Mouse (Mus musculus) CD4-positive naive resting alpha-beta T cell, adult 76 days (primary cell): ENCODE data around the gene Rarg. TPM values are rescaled to one million over a fixed set of nuclear protein-coding genes. Genes with fewer than 3 reads are reported as not detected.

ENCODE experiments used
- total RNA-seq: library from RNA; stranded (reverse); gene quantifications from one replicate; pipeline ENCODE4 v1.2.4, GENCODE M21; 2023

The Rarg gene
- total RNA-seq, result 20.6 TPM

DNA sequence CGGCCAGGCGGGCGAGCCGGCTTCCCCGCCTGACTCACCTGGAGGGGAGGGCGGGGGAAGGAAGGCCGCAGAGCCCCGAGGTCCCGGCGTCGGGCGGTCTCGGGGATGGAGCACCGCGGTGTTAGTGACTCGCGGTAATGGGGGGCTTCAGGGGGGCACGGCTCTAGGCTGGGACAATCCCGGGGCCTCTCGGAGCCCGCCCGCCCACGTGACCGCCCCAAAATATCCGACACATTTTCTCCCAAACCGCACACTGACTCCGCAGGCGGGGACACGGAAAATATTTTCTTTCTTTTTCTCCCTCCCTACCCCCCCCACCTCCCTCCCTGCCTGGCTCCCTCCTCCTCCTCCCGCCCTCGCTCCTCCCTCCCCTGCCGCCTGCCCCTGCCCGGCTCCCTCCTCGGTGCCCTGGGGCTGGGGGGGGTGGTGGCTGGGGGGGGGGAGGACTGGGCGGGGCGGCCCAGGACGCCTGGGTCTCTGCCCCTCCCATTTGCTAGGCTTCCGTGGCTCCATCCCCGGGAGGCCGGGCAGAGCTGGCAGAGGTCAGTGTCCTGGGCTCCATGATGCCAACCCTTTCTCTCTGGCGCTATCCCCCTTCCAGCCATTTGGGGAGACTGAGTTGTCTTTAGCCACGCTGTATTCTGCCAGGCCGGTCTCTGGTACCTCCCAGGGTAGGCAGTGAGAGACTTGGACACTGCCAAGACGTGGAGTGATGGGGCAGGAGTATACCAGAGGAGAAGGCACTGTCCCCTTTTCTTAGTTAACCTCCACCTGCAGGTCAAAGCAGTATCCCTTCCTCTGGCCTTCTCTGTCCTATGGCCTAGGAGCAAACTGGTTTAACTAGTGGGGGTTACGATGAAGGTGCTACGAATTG is at the start of gene Rarg:
Gene Rarg (minus strand): TSS at position 316 of the 874 bp plus-strand sequence.

DNA sequence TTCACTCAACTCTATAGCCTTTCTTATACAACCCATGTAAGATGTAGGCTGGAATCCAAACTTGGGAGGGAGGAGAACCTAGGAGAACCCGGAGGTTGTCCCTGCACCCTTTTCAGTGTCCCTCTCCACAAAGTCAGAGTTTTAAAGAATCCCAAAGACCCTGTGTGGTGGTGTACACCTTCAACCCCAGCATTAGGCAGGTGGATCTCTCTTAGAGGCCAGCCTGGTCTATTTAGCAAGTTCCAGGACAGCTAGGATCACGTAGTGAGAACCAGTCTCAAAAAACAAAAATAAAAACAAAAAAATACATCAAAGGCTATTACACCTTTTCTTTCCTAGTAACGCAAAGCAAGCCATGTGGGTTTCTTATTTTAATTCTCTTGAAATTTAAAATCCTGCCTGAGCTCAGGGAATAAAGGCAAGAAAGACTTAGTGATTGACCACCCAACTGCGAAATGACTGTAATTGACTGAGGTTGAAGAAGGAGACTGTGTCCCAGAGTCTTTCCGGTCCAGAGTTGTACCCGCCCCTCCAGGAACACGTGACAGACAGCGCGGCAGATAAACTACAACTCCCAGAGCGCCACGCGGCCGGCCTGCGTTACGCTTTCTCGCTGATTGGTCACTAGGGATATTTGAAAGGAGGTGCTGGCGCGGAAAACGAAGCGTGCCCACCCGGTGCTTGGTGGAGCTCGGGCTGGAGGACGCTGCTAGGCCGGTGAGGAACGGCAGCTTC is 38.5 kb upstream of the Rarg start, which contains the start of gene Espl1:
Gene Espl1 (plus strand): TSS at position 634 of the 735 bp plus-strand sequence.

DNA sequence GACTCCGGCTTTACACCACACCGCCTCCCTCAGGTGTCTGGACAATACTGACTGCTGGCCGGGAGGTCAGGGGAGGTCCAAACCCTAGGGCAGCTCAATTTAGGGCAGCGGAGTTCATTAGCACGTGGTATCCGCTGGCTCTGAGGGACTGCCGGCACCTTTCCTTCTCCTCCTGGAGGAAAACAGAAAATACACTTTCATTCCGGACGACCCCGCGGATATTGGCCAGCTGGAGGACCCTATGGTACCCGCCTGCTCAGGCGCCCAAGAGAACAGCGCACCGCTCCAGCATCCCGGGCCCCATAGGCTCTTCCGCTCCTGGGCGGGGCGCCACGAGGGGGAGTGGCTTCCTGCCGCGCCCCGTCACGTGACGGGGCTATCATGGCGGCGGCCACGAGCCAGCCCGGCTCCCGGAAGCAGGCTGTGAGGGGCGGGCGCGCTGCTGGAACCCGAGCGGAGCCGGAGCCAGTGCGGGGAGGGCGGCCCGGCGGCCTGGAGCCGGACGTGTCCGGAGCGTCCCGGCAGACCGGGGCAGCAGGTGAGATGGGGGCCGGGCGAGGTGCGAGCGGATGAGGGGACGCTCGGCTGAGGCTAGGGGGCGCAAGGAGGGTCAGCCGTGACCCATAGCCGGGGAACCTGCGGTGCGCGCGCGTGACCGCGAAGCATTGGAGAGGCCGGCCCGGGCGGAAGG is 21.9 kb upstream of the Rarg start, which contains the start of gene Mfsd5:
Gene Mfsd5 (plus strand): TSS at position 363 of the 691 bp plus-strand sequence.

DNA sequence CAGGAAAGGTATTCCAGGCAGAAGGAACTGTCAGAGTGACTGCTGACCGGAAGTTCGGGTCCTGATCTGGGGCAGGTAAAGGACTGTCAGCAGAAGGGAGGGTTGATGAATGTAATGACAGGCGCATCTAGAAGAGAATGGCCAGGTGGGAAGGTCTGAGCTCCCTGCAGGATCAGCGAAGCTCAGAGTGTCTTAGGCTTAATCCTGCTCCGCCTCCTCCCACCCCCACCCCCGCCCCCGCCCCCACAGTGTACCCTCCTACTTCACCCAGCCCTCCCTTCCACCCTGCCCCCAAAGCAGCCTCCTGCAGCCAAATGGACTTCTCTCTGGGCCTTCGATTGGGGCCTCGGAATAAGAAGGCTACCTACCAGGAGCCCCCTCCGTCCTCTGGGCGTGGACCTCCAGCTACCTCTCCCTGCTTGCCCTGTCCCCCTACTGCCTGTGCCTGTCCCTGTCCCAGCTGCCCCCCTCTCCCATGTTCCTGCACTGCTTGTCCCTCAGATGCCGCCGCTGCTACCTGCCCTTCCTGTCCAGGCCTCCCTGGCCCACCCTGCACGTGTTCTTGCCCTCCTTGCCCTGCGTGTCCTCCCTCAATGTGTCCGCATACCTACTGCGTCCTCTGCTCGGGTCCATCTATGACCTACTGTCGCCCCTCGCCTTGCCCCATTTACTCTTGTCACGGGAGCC is 13.1 kb upstream of the Rarg start, which contains the start of gene Gm9918:
Gene Gm9918 (plus strand): TSS at position 290 of the 687 bp plus-strand sequence.

DNA sequence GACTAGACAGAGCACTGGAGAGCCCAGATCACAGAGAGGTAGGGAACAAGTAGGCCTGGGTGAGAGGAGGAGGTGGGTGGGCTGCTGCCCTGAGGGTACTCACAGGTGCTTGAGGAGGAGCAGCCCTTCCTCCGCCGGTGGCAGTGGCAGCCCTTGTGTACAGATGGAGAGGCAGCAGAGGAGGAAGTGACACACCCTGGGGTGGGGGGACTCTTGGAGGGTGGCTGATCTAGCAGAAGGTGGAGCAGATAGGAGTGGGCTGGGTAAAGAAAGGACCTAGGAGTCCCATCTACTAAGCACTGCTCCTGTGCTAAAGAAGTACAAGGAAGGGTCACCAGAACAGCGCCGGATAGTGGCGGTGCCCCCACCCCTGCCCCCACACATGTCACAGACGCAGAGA is 25.6 kb downstream of the Rarg start, which contains the start of gene Itgb7:
Gene Itgb7 (minus strand): TSS at position 197 of the 400 bp plus-strand sequence.

DNA sequence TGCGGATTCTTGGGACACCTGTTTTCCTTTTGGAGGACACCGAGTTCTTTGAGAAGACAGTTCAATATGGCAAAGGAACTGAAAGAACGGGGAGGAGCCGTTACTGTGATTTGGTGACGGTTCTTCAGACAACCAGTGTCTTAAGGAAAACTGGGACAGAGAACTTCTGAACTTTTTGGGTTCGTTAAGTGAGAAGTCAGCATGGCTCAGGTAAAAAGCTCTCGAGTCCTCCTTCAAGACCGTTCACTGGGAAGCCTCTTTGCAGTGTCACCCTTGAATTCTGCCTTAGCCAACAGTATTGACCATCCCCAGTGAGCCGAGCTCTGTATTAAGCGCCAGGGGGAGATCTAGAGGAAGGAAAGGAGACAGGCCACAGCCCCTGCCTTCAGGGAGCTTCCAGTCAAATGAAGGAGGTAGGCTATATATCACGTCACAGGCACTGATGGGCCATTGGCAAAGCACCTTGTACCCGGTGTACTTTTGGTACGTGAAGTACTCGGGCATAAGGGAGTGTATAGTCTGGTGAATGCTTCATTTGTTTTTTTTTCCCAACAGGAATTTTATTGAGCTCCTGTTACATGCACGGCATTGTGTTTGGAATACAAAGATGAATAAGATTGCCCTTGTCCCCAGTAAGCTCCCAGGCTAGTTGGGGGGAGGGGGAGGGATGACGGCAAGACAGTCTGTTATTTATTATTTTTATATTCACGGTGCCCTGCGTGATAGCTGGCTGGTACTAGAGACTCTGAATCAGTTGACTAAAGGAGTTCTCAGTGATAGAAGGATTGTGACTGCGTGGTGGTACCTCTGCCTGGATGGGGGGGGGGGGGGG is 52.4 kb downstream of the Rarg start, which contains the start of gene Csad:
Gene Csad (minus strand): TSS at position 51 of the 832 bp plus-strand sequence.

DNA sequence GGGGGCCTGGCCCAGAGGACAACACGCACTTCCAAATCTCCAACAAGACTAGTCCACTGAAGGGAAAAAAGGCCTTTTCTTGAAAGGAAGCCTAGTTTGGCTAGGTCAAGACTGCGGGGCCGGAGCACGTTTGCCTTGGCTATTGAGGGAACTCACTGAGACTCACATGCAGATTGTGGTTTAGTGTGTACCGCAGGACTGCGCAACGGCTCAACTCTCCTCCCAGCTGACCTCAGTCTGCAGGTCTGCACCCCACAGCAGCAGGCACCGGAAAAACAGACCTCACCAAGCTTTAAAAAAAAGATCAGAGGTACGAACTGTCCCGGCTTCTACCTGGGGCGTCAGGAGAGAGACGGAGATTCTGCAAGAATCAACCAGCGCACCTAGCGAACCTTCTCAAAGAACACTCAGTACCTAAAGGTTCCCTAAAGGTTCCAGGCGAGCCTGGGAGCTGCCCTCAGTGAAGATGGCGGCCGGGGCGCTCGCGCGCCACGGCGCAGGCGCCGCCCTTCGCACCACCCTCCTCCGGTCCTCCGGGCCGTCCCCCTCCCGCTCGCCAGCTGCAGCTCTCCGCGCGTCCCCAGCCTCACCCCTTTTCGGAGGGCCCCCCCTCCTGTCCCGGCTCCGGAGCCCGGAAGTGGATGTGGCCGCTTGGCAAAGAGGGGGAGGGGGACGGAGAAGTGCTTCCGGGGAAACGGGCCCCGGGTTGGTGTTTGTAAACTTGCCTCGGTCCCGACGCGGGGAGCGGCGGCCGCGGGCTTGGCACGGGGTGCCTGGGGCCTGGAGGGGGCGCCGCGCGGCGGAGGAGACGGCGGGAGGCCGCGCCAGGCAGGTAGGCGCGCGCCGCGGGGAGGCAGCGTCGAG is 54.1 kb downstream of the Rarg start, which contains the start of gene Zfp740:
Gene Zfp740 (plus strand): TSS at position 279 of the 864 bp plus-strand sequence.

Other genes starting within 250 kb of the Rarg start
- not detected for gene Krt18, start 229.3 kb downstream of the Rarg start, total RNA-seq
- gene Eif4b, start 183.7 kb downstream of the Rarg start, total RNA-seq, result 235 TPM
- 2.1 TPM for gene Tns2, start 157.1 kb downstream of the Rarg start, total RNA-seq
- 36.0 TPM for gene Spryd3, start 121.3 kb downstream of the Rarg start, total RNA-seq
- gene Igfbp6, start 113.2 kb downstream of the Rarg start, total RNA-seq, result not detected
- 1.1 TPM for gene Soat2, start 107.0 kb downstream of the Rarg start, total RNA-seq
- gene Zfp740, start 54.3 kb downstream of the Rarg start, total RNA-seq, result 130 TPM
- gene Csad, start 52.8 kb downstream of the Rarg start, total RNA-seq, result 14.5 TPM
- 572 TPM for gene Itgb7, start 25.6 kb downstream of the Rarg start, total RNA-seq
- not detected for gene Gm9918, start 13.0 kb upstream of the Rarg start, total RNA-seq
- 28.3 TPM for gene Mfsd5, start 21.9 kb upstream of the Rarg start, total RNA-seq
- gene Espl1, start 38.7 kb upstream of the Rarg start, total RNA-seq, result 3.8 TPM
- gene Pfdn5, start 68.6 kb upstream of the Rarg start, total RNA-seq, result 483 TPM
- gene Myg1, start 74.2 kb upstream of the Rarg start, total RNA-seq, result 52.7 TPM
- 43.6 TPM for gene Aaas, start 93.3 kb upstream of the Rarg start, total RNA-seq
- not detected for gene Sp7, start 109.7 kb upstream of the Rarg start, total RNA-seq
- 134 TPM for gene Sp1, start 148.6 kb upstream of the Rarg start, total RNA-seq
- 0.70 TPM for gene Amhr2, start 187.8 kb upstream of the Rarg start, total RNA-seq
- 54.2 TPM for gene Prr13, start 201.5 kb upstream of the Rarg start, total RNA-seq
- gene Pcbp2, start 213.0 kb upstream of the Rarg start, total RNA-seq, result 785 TPM
- 43.5 TPM for gene Gm10337, start 246.2 kb upstream of the Rarg start, total RNA-seq